Mouse (Mus musculus): ENCODE data around the gene Grb10. TPM values are rescaled to one million over a fixed set of nuclear protein-coding genes. Genes with fewer than 3 reads are reported as not detected.

Grb10 gene
- polyA plus RNA-seq, 1 experiment from 2014 or later = 121 TPM

- no peak for ATAC-seq
- Histone ChIP-seq H3K4me2 (ENCODE audit: low read depth, low read length) (no peak overlapping the region), H3K4me1 (ENCODE audit: insufficient read depth) (peaks cover 22% of the 10 kb centered on the region), H3K4me3 (ENCODE audit: low read depth, low read length) (no peak overlapping the region), H3K27me3 (ENCODE audit: insufficient read depth, low read length) (no peaks in the 10 kb centered on the region), H3K36me3 (replicated peaks; ENCODE audit: insufficient read depth, low read length) (peaks cover 5% of the 10 kb centered on the region; the same call in 1 of the 2 replicates), H3K9me3 (ENCODE audit: low read length) (no peaks in the 10 kb centered on the region), H3K27ac (ENCODE audit: low read depth) (no peak overlapping the region), H3K9ac (replicated peaks) (no peak overlapping the region)
- no peak for DNase-seq
- TF ChIP-seq CTCF (IDR thresholded peaks at IDR 0.05; ENCODE audit: low read depth) = no peak
- TF ChIP-seq EP300 (IDR thresholded peaks at IDR 0.05; ENCODE audit: low read depth) = no peak
- 73% methylated on average over 6 of the region's 6 CpGs for WGBS (ENCODE audit: insufficient replicate concordance)
Observed at GRCm38 (mm10) chr11:11968830-11969229, 69.7 kb downstream of the Grb10 start.

- 67% methylated on average over 8 of the region's 8 CpGs for WGBS (ENCODE audit: insufficient replicate concordance)
- Histone ChIP-seq H3K4me3 (ENCODE audit: low read depth, low read length) (no peak overlapping the region), H3K27me3 (ENCODE audit: insufficient read depth, low read length) (no peaks in the 10 kb centered on the region), H3K4me2 (ENCODE audit: low read depth, low read length) (no peak overlapping the region), H3K9me3 (ENCODE audit: low read length) (no peaks in the 10 kb centered on the region), H3K4me1 (ENCODE audit: insufficient read depth) (peaks cover 32% of the 10 kb centered on the region), H3K36me3 (replicated peaks; ENCODE audit: insufficient read depth, low read length) (peaks cover 5% of the 10 kb centered on the region; the same call in 1 of the 2 replicates), H3K27ac (ENCODE audit: low read depth) (no peak overlapping the region), H3K9ac (replicated peaks) (no peak overlapping the region)
- no peak for TF ChIP-seq CTCF (IDR thresholded peaks at IDR 0.05; ENCODE audit: low read depth)
- no peak for TF ChIP-seq EP300 (IDR thresholded peaks at IDR 0.05; ENCODE audit: low read depth)
- ATAC-seq (no peak), DNase-seq (no peak)
Observed at GRCm38 (mm10) chr11:11967519-11967918, 71.0 kb downstream of the Grb10 start.

- ATAC-seq = peak; percentile 28
- peaks cover 42% of the 10 kb centered on the region for H3K4me1 ChIP-seq (ENCODE audit: insufficient read depth)
Observed at GRCm38 (mm10) chr11:11966220-11966619, 72.3 kb downstream of the Grb10 start.

GRCm38 (mm10) chr11:11965501-11966125, 72.9 kb downstream of the Grb10 start:
- ATAC-seq = peak; percentile 62
- Histone ChIP-seq H3K4me3 (ENCODE audit: low read depth, low read length) (no peak overlapping the region), H3K4me2 (ENCODE audit: low read depth, low read length) (no peak overlapping the region), H3K27me3 (ENCODE audit: insufficient read depth, low read length) (no peaks in the 10 kb centered on the region), H3K27ac (ENCODE audit: low read depth) (peak overlapping the region; percentile 52), H3K9me3 (ENCODE audit: low read length) (no peaks in the 10 kb centered on the region), H3K9ac (replicated peaks) (peak overlapping the region; percentile 19), H3K4me1 (ENCODE audit: insufficient read depth) (peaks cover 46% of the 10 kb centered on the region), H3K36me3 (replicated peaks; ENCODE audit: insufficient read depth, low read length) (peaks cover 5% of the 10 kb centered on the region; the same call in 1 of the 2 replicates)
- TF ChIP-seq EP300 (IDR thresholded peaks at IDR 0.05; ENCODE audit: low read depth) (no peak), CTCF (IDR thresholded peaks at IDR 0.05; ENCODE audit: low read depth) (no peak)
- DNase-seq = peak; percentile 51
- 65% methylated on average over 12 of the region's 12 CpGs for WGBS (ENCODE audit: insufficient replicate concordance)

More at GRCm38 (mm10) chr11:11966220-11966619, 72.3 kb downstream of the Grb10 start:
- Histone ChIP-seq H3K4me3 (ENCODE audit: low read depth, low read length) (no peak overlapping the region), H3K4me2 (ENCODE audit: low read depth, low read length) (no peak overlapping the region), H3K9me3 (ENCODE audit: low read length) (no peaks in the 10 kb centered on the region), H3K9ac (replicated peaks) (peak overlapping the region; percentile 19), H3K36me3 (replicated peaks; ENCODE audit: insufficient read depth, low read length) (peaks cover 5% of the 10 kb centered on the region; the same call in 1 of the 2 replicates), H3K27ac (ENCODE audit: low read depth) (peak overlapping the region; percentile 52; the same call in 1 of the 2 replicates), H3K27me3 (ENCODE audit: insufficient read depth, low read length) (no peaks in the 10 kb centered on the region)
- no peak for DNase-seq
- no peak for TF ChIP-seq EP300 (IDR thresholded peaks at IDR 0.05; ENCODE audit: low read depth)
- TF ChIP-seq CTCF (IDR thresholded peaks at IDR 0.05; ENCODE audit: low read depth) = no peak
- WGBS (ENCODE audit: insufficient replicate concordance) = 67% methylated on average over 3 of the region's 3 CpGs

GRCm38 (mm10) chr11:11964729-11965128, 73.8 kb downstream of the Grb10 start:
- H3K4me1 ChIP-seq (ENCODE audit: insufficient read depth) = peaks cover 51% of the 10 kb centered on the region
- no peaks in the 10 kb centered on the region for H3K9me3 ChIP-seq (ENCODE audit: low read length)
- DNase-seq = no peak
- H3K4me3 ChIP-seq (ENCODE audit: low read depth, low read length) = no peak overlapping the region
- 91% methylated on average over 2 of the region's 2 CpGs for WGBS (ENCODE audit: insufficient replicate concordance)
- H3K36me3 ChIP-seq (replicated peaks; ENCODE audit: insufficient read depth, low read length) = 0 out of 2 replicates have a peak, but pooled peaks cover 2% of the 10 kb centered on the region
- no peak overlapping the region for H3K9ac ChIP-seq (replicated peaks)
- TF ChIP-seq EP300 (IDR thresholded peaks at IDR 0.05; ENCODE audit: low read depth) (no peak), CTCF (IDR thresholded peaks at IDR 0.05; ENCODE audit: low read depth) (no peak)
- no peak overlapping the region for H3K4me2 ChIP-seq (ENCODE audit: low read depth, low read length)
- H3K27me3 ChIP-seq (ENCODE audit: insufficient read depth, low read length) = no peaks in the 10 kb centered on the region
- H3K27ac ChIP-seq (ENCODE audit: low read depth) = peak overlapping the region; percentile 52
- no peak for ATAC-seq

- peaks cover 51% of the 10 kb centered on the region for H3K4me1 ChIP-seq (ENCODE audit: insufficient read depth)
- WGBS (ENCODE audit: insufficient replicate concordance) = 42% methylated on average over 3 of the region's 3 CpGs
- no peak overlapping the region for H3K9ac ChIP-seq (replicated peaks)
- 0 out of 2 replicates have a peak, but pooled peaks cover 2% of the 10 kb centered on the region for H3K36me3 ChIP-seq (replicated peaks; ENCODE audit: insufficient read depth, low read length)
- H3K4me2 ChIP-seq (ENCODE audit: low read depth, low read length) = peak overlapping the region; percentile 3; the same call in 1 of the 2 replicates
- H3K4me3 ChIP-seq (ENCODE audit: low read depth, low read length) = no peak overlapping the region
- H3K27me3 ChIP-seq (ENCODE audit: insufficient read depth, low read length) = no peaks in the 10 kb centered on the region
- TF ChIP-seq CTCF (IDR thresholded peaks at IDR 0.05; ENCODE audit: low read depth) = no peak
- TF ChIP-seq EP300 (IDR thresholded peaks at IDR 0.05; ENCODE audit: low read depth) = no peak
- no peak overlapping the region for H3K27ac ChIP-seq (ENCODE audit: low read depth)
- DNase-seq (no peak), ATAC-seq (0 out of 2 replicates have a peak, but pooled peaks have one; percentile 11)
- no peaks in the 10 kb centered on the region for H3K9me3 ChIP-seq (ENCODE audit: low read length)
Observed at GRCm38 (mm10) chr11:11963587-11963986, 74.9 kb downstream of the Grb10 start.

All from liver, postnatal 0 days (tissue).